Mouse (Mus musculus) forebrain, postnatal 0 days (tissue): ENCODE data around the gene Bet1l. TPM values are rescaled to one million over a fixed set of nuclear protein-coding genes. Genes with fewer than 3 reads are reported as not detected.
A peak's percentile ranks its signal among the peaks of the same experiment; 100 is the strongest.

Source experiments
- ATAC-seq: fragments of 200-750 bp; cut with Nextera tagmentation; 2 replicates; pipeline ENCODE4 v1.8.0; 2017; ENCODE audit warnings: mild to moderate bottlenecking, moderate library complexity
- DNase-seq: peaks from one replicate; pipeline ENCODE4 v3.0.0-alpha.2; 2015
- H3K27ac ChIP-seq: fragments of 300-500 bp; sonication (generic); 2 replicates; pipeline ENCODE4 v1.5.1; 2014; ENCODE audit warnings: low read depth, mild to moderate bottlenecking, antibody characterized with exemption, low read length, moderate library complexity, mixed read lengths
- H3K27me3 ChIP-seq: fragments of 300-500 bp; sonication (generic); 2 replicates; pipeline ENCODE4 v1.6.1; 2014; ENCODE audit warnings: mild to moderate bottlenecking, low read length, mixed read lengths; ENCODE audit not compliant: insufficient read depth
- H3K36me3 ChIP-seq: fragments of 300-500 bp; sonication (generic); 2 replicates; pipeline ENCODE4 v1.6.1; 2014; ENCODE audit warnings: mild to moderate bottlenecking, moderate library complexity; ENCODE audit not compliant: insufficient read depth
- H3K4me1 ChIP-seq: fragments of 300-500 bp; sonication (generic); 2 replicates; pipeline ENCODE4 v1.6.1; 2014; ENCODE audit warnings: antibody characterized with exemption; ENCODE audit not compliant: insufficient read depth
- H3K4me2 ChIP-seq: fragments of 300-500 bp; sonication (generic); 2 replicates; pipeline ENCODE4 v1.6.1; 2014; ENCODE audit warnings: low read depth, mild to moderate bottlenecking, moderate library complexity
- H3K4me3 ChIP-seq: fragments of 300-500 bp; sonication (generic); 2 replicates; pipeline ENCODE4 v1.5.1; 2014; ENCODE audit warnings: low read depth, low read length, mixed read lengths
- H3K9ac ChIP-seq: fragments of 300-500 bp; sonication (generic); 2 replicates; pipeline ENCODE4 v1.6.1; 2014; ENCODE audit warnings: mild to moderate bottlenecking
- H3K9me3 ChIP-seq: fragments of 300-500 bp; sonication (generic); 2 replicates; pipeline ENCODE4 v1.6.1; 2016; ENCODE audit warnings: low read length
- CTCF ChIP-seq: sonication (generic); IDR thresholded peaks from 2 replicates; pipeline ENCODE4 v1.5.1; 2016; ENCODE audit warnings: antibody characterized with exemption, control low read depth, low read depth
- WGBS: fragments of 180-500 bp; shearing (Covaris S2); extraction: QIAGEN DNeasy Blood & Tissue Kit; methylation state at CpG from one replicate; pipeline ENCODE4 v1.1.7; 2014; 5-methylcytosine and 5-hydroxymethylcytosine counted together
- polyA plus RNA-seq: library from polyadenylated mRNA; unstranded; fragments of >200 nt; fragmentation: Nextera tagmentation; extraction: Ambion mirVana; gene quantifications from 2 replicates; pipeline ENCODE4 v1.2.1, GENCODE M21; 2015
- total RNA-seq: library from RNA; depleted of rRNA; stranded (reverse); fragments of >200 nt; gene quantifications from 2 replicates; pipeline ENCODE4 v1.2.3, GENCODE M21; 2014; rRNA removed

The Bet1l gene
- total and polyA plus RNA-seq, 2 experiments from 2014 or later, result 30.8 to 48.8 TPM

- Histone ChIP-seq H3K27me3 (no peaks in the 10 kb centered on the region), H3K4me3 (no peak overlapping the region), H3K9ac (no peak overlapping the region), H3K36me3 (peaks cover 17% of the 10 kb centered on the region), H3K4me2 (no peak overlapping the region), H3K9me3 (no peaks in the 10 kb centered on the region), H3K27ac (no peak overlapping the region), H3K4me1 (no peaks in the 10 kb centered on the region)
- ATAC-seq, result no peak
- no peak for DNase-seq
- 91% methylated on average over 12 of the region's 12 CpGs for WGBS
- TF ChIP-seq CTCF, result no peak
These were observed 44.5 kb downstream of the Bet1l start for GRCm38 (mm10) chr7:140812850-140813249.

- Histone ChIP-seq H3K27me3 (no peaks in the 10 kb centered on the region), H3K4me3 (no peak overlapping the region), H3K36me3 (peaks cover 17% of the 10 kb centered on the region), H3K4me1 (no peaks in the 10 kb centered on the region), H3K9me3 (no peaks in the 10 kb centered on the region), H3K27ac (no peak overlapping the region), H3K4me2 (no peak overlapping the region), H3K9ac (no peak overlapping the region)
- TF ChIP-seq CTCF, result no peak
- DNase-seq (peak; percentile 9), ATAC-seq (peak; percentile 48; the same call in 1 of the 2 replicates)
- WGBS, result 78% methylated on average over 13 of the region's 13 CpGs
These were observed 45.7 kb downstream of the Bet1l start for GRCm38 (mm10) chr7:140811714-140812113.

GRCm38 (mm10) chr7:140810496-140810895 is 46.9 kb downstream of the Bet1l start:
- Histone ChIP-seq H3K36me3 (peaks cover 17% of the 10 kb centered on the region), H3K4me3 (no peak overlapping the region), H3K27me3 (no peaks in the 10 kb centered on the region), H3K9ac (no peak overlapping the region), H3K27ac (no peak overlapping the region), H3K9me3 (no peaks in the 10 kb centered on the region), H3K4me1 (no peaks in the 10 kb centered on the region), H3K4me2 (no peak overlapping the region)
- no peak for ATAC-seq
- TF ChIP-seq CTCF, result 0 out of 2 replicates have a peak, but pooled peaks have one; percentile 13
- DNase-seq, result no peak
- WGBS, result 92% methylated on average over 6 of the region's 6 CpGs

- H3K9me3 ChIP-seq, result no peaks in the 10 kb centered on the region
- DNase-seq (peak; percentile 11), ATAC-seq (peak; percentile 29; the same call in 1 of the 2 replicates)
- no peak overlapping the region for H3K4me3 ChIP-seq
- H3K4me2 ChIP-seq, result no peak overlapping the region
- H3K9ac ChIP-seq, result no peak overlapping the region
- peak; percentile 57 for TF ChIP-seq CTCF
- no peaks in the 10 kb centered on the region for H3K27me3 ChIP-seq
- 13% methylated on average over 1 of the region's 1 CpGs for WGBS
- H3K36me3 ChIP-seq, result no peaks in the 10 kb centered on the region
- no peak overlapping the region for H3K27ac ChIP-seq
- no peaks in the 10 kb centered on the region for H3K4me1 ChIP-seq
These were observed 51.7 kb downstream of the Bet1l start for GRCm38 (mm10) chr7:140805704-140806103.

Other genes with a start within 250 kb of the Bet1l start
- gene Olfr61, start 228.6 kb downstream of the Bet1l start, total RNA-seq, result not detected in 2 replicates
- not detected in 2 replicates for gene Olfr61, start 228.6 kb downstream of the Bet1l start, polyA plus RNA-seq
- not detected in 2 replicates for gene Olfr53, start 211.1 kb downstream of the Bet1l start, total RNA-seq
- gene Olfr53, start 211.1 kb downstream of the Bet1l start, polyA plus RNA-seq, result not detected in 2 replicates
- gene Olfr539, start 197.6 kb downstream of the Bet1l start, total RNA-seq, result under 0.01 TPM in 2 replicates
- 0.05 TPM in 1 of 2 replicates, not detected in the other for gene Olfr539, start 197.6 kb downstream of the Bet1l start, polyA plus RNA-seq
- gene Olfr45, start 175.6 kb downstream of the Bet1l start, total RNA-seq, result not detected in 2 replicates
- gene Olfr45, start 175.6 kb downstream of the Bet1l start, polyA plus RNA-seq, result not detected in 2 replicates
- not detected in 2 replicates for gene Olfr541, start 160.3 kb downstream of the Bet1l start, total RNA-seq
- not detected in 2 replicates for gene Olfr541, start 160.3 kb downstream of the Bet1l start, polyA plus RNA-seq
- not detected in 2 replicates for gene Cyp2e1, start 93.8 kb downstream of the Bet1l start, total RNA-seq
- gene Cyp2e1, start 93.8 kb downstream of the Bet1l start, polyA plus RNA-seq, result not detected in 2 replicates
- gene Syce1, start 69.7 kb downstream of the Bet1l start, total RNA-seq, result not detected in 2 replicates
- gene Syce1, start 69.7 kb downstream of the Bet1l start, polyA plus RNA-seq, result 0.30 TPM in 1 of 2 replicates, not detected in the other
- gene Zfp941, start 35.4 kb downstream of the Bet1l start, total RNA-seq, result 19.8 and 32.1 TPM in 2 replicates
- 8.3 and 15.6 TPM in 2 replicates for gene Zfp941, start 35.4 kb downstream of the Bet1l start, polyA plus RNA-seq
- not detected in 2 replicates for gene Urah, start 22.6 kb downstream of the Bet1l start, total RNA-seq
- gene Urah, start 22.6 kb downstream of the Bet1l start, polyA plus RNA-seq, result 0.48 and 0.64 TPM in 2 replicates
- gene Scgb1c1, start 12.0 kb downstream of the Bet1l start, total RNA-seq, result not detected in 2 replicates
- 0.48 TPM in 1 of 2 replicates, not detected in the other for gene Scgb1c1, start 12.0 kb downstream of the Bet1l start, polyA plus RNA-seq
- not detected in 2 replicates for gene Odf3, start 9.8 kb downstream of the Bet1l start, total RNA-seq
- 0.10 and 0.13 TPM in 2 replicates for gene Odf3, start 9.8 kb downstream of the Bet1l start, polyA plus RNA-seq
- 2.0 and 4.2 TPM in 2 replicates for gene Gm45785, start 1.2 kb downstream of the Bet1l start, total RNA-seq
- not detected in 2 replicates for gene Gm45785, start 1.2 kb downstream of the Bet1l start, polyA plus RNA-seq
- gene Ric8a, start 620 bp downstream of the Bet1l start, total RNA-seq, result 98.8 and 123 TPM in 2 replicates
- gene Ric8a, start 620 bp downstream of the Bet1l start, polyA plus RNA-seq, result 79.5 and 91.8 TPM in 2 replicates
- 164 and 174 TPM in 2 replicates for gene Psmd13, start 24.4 kb upstream of the Bet1l start, total RNA-seq
- gene Psmd13, start 24.4 kb upstream of the Bet1l start, polyA plus RNA-seq, result 274 and 298 TPM in 2 replicates
- gene Sirt3, start 24.7 kb upstream of the Bet1l start, total RNA-seq, result 41.9 and 46.3 TPM in 2 replicates
- 44.2 and 48.3 TPM in 2 replicates for gene Sirt3, start 24.7 kb upstream of the Bet1l start, polyA plus RNA-seq
- not detected in 2 replicates for gene Cox8b, start 42.9 kb upstream of the Bet1l start, total RNA-seq
- gene Cox8b, start 42.9 kb upstream of the Bet1l start, polyA plus RNA-seq, result not detected in 2 replicates
- 0.85 and 1.00 TPM in 2 replicates for gene Nlrp6, start 63.3 kb upstream of the Bet1l start, total RNA-seq
- 0.98 and 1.3 TPM in 2 replicates for gene Nlrp6, start 63.3 kb upstream of the Bet1l start, polyA plus RNA-seq
- gene Pgghg, start 83.8 kb upstream of the Bet1l start, total RNA-seq, result 7.2 and 8.5 TPM in 2 replicates
- 4.7 and 5.3 TPM in 2 replicates for gene Pgghg, start 83.8 kb upstream of the Bet1l start, polyA plus RNA-seq
- 0.86 TPM in 1 of 2 replicates, not detected in the other for gene Ifitm5, start 92.7 kb upstream of the Bet1l start, total RNA-seq
- gene Ifitm5, start 92.7 kb upstream of the Bet1l start, polyA plus RNA-seq, result 0.28 and 0.45 TPM in 2 replicates
- gene Gm45717, start 98.4 kb upstream of the Bet1l start, total RNA-seq, result not detected in 2 replicates
- not detected in 2 replicates for gene Gm45717, start 98.4 kb upstream of the Bet1l start, polyA plus RNA-seq
- gene Ifitm2, start 98.4 kb upstream of the Bet1l start, total RNA-seq, result 45.2 and 55.6 TPM in 2 replicates
- gene Ifitm2, start 98.4 kb upstream of the Bet1l start, polyA plus RNA-seq, result 240 and 270 TPM in 2 replicates
- gene Ifitm1, start 109.6 kb upstream of the Bet1l start, total RNA-seq, result 10.5 and 12.7 TPM in 2 replicates
- 14.5 and 19.4 TPM in 2 replicates for gene Ifitm1, start 109.6 kb upstream of the Bet1l start, polyA plus RNA-seq
- 12.2 and 35.9 TPM in 2 replicates for gene Ifitm3, start 153.2 kb upstream of the Bet1l start, total RNA-seq
- 78.8 and 81.3 TPM in 2 replicates for gene Ifitm3, start 153.2 kb upstream of the Bet1l start, polyA plus RNA-seq
- 2.0 TPM in 1 of 2 replicates, not detected in the other for gene Ifitm6, start 160.3 kb upstream of the Bet1l start, total RNA-seq
- 0.34 and 0.38 TPM in 2 replicates for gene Ifitm6, start 160.3 kb upstream of the Bet1l start, polyA plus RNA-seq
- not detected in 2 replicates for gene Gm17387, start 171.6 kb upstream of the Bet1l start, total RNA-seq
- gene Gm17387, start 171.6 kb upstream of the Bet1l start, polyA plus RNA-seq, result not detected in 2 replicates
- gene B4galnt4, start 203.5 kb upstream of the Bet1l start, total RNA-seq, result 126 and 163 TPM in 2 replicates
- 42.3 and 47.4 TPM in 2 replicates for gene B4galnt4, start 203.5 kb upstream of the Bet1l start, polyA plus RNA-seq
- gene Pkp3, start 220.6 kb upstream of the Bet1l start, total RNA-seq, result not detected in 2 replicates
- gene Pkp3, start 220.6 kb upstream of the Bet1l start, polyA plus RNA-seq, result 0.08 TPM in 1 of 2 replicates, not detected in the other
- gene Sigirr, start 243.0 kb upstream of the Bet1l start, total RNA-seq, result 2.9 TPM in 2 replicates
- 2.4 and 2.7 TPM in 2 replicates for gene Sigirr, start 243.0 kb upstream of the Bet1l start, polyA plus RNA-seq